Mouse (Mus musculus) olfactory bulb, adult 2 months (tissue): Measurements from ENCODE around the gene Cdkal1. TPM values are rescaled to one million over a fixed set of nuclear protein-coding genes. Genes with fewer than 3 reads are reported as not detected.

Experiments used
- H3K27ac ChIP-seq: fragments of 200-500 bp; 2 replicates; pipeline ENCODE4 v1.5.1; 2012; ENCODE audit warnings: low read depth, low read length; ENCODE audit not compliant: insufficient read depth
- H3K4me1 ChIP-seq: fragments of 200-500 bp; 2 replicates; pipeline ENCODE4 v1.6.1; 2012; ENCODE audit warnings: low read length; ENCODE audit not compliant: control insufficient read depth, insufficient read depth
- H3K4me3 ChIP-seq: fragments of 200-500 bp; 2 replicates; pipeline ENCODE4 v1.5.1; 2012; ENCODE audit warnings: mild to moderate bottlenecking, low read depth, low read length, moderate library complexity; ENCODE audit not compliant: insufficient read depth
- CTCF ChIP-seq: fragments of 200-500 bp; IDR thresholded peaks from 2 replicates; pipeline ENCODE4 v1.5.1; 2012; ENCODE audit warnings: low read depth, mild to moderate bottlenecking, low read length, moderate library complexity; ENCODE audit not compliant: insufficient read depth
- POLR2A ChIP-seq: fragments of 200-500 bp; IDR thresholded peaks from 2 replicates; pipeline ENCODE4 v1.6.1; 2012; ENCODE audit warnings: mild to moderate bottlenecking, low read depth, low read length, moderate library complexity; ENCODE audit not compliant: insufficient read depth
- WGBS: fragments of 180-500 bp; shearing (Covaris S2); methylation state at CpG from one replicate; pipeline ENCODE4 v1.1.7; 2018; 5-methylcytosine and 5-hydroxymethylcytosine counted together
- polyA plus RNA-seq: library from polyadenylated mRNA; stranded (reverse); fragments of >200 nt; gene quantifications from 2 replicates; pipeline ENCODE4 v1.2.4, GENCODE M21; 2012; ENCODE audit warnings: low replicate concordance; ENCODE audit not compliant: missing spikeins, insufficient read depth, insufficient read length

Gene Cdkal1
- polyA plus RNA-seq, 1 experiment = not detected

GRCm38 (mm10) chr13:29162867-29163514 lies 692.5 kb downstream of the Cdkal1 start:
- Histone ChIP-seq H3K4me3 (no peak overlapping the region), H3K27ac (no peak overlapping the region), H3K4me1 (no peaks in the 10 kb centered on the region)
- WGBS = 100% methylated on average over 2 of the region's 2 CpGs
- no peak for TF ChIP-seq CTCF
- no peak for TF ChIP-seq POLR2A

GRCm38 (mm10) chr13:29162444-29162843 lies 693.0 kb downstream of the Cdkal1 start:
- no peak overlapping the region for H3K4me3 ChIP-seq
- no peaks in the 10 kb centered on the region for H3K4me1 ChIP-seq
- TF ChIP-seq POLR2A = no peak
- no peak for TF ChIP-seq CTCF
- WGBS = 69% methylated on average over 3 of the region's 3 CpGs
- H3K27ac ChIP-seq = no peak overlapping the region

- Histone ChIP-seq H3K4me3 (no peak overlapping the region), H3K4me1 (no peaks in the 10 kb centered on the region), H3K27ac (no peak overlapping the region)
- WGBS = 93% methylated on average over 3 of the region's 3 CpGs
- TF ChIP-seq CTCF (no peak), POLR2A (no peak)
Observed at GRCm38 (mm10) chr13:29161436-29161835, 694.0 kb downstream of the Cdkal1 start.

GRCm38 (mm10) chr13:29156703-29157102 lies 698.8 kb downstream of the Cdkal1 start:
- H3K27ac ChIP-seq = no peak overlapping the region
- 54% methylated on average over 4 of the region's 4 CpGs for WGBS
- TF ChIP-seq POLR2A (no peak), CTCF (no peak)
- H3K4me3 ChIP-seq = no peak overlapping the region
- H3K4me1 ChIP-seq = no peaks in the 10 kb centered on the region

- Histone ChIP-seq H3K4me3 (no peak overlapping the region), H3K4me1 (no peaks in the 10 kb centered on the region), H3K27ac (no peak overlapping the region)
- TF ChIP-seq POLR2A (no peak), CTCF (no peak)
- WGBS = 88% methylated on average over 3 of the region's 3 CpGs
Observed at GRCm38 (mm10) chr13:29155297-29155696, 700.2 kb downstream of the Cdkal1 start.

GRCm38 (mm10) chr13:29150120-29150519 lies 705.4 kb downstream of the Cdkal1 start:
- TF ChIP-seq POLR2A (no peak), CTCF (no peak)
- H3K4me1 ChIP-seq = no peaks in the 10 kb centered on the region
- no peak overlapping the region for H3K4me3 ChIP-seq
- 80% methylated on average over 13 of the region's 13 CpGs for WGBS
- no peak overlapping the region for H3K27ac ChIP-seq

- Histone ChIP-seq H3K27ac (no peak overlapping the region), H3K4me1 (no peaks in the 10 kb centered on the region), H3K4me3 (no peak overlapping the region)
- 92% methylated on average over 6 of the region's 6 CpGs for WGBS
- TF ChIP-seq CTCF (no peak), POLR2A (no peak)
Observed at GRCm38 (mm10) chr13:29149404-29149803, 706.1 kb downstream of the Cdkal1 start.

GRCm38 (mm10) chr13:29148616-29149015 lies 706.9 kb downstream of the Cdkal1 start:
- Histone ChIP-seq H3K4me1 (no peaks in the 10 kb centered on the region), H3K27ac (no peak overlapping the region), H3K4me3 (no peak overlapping the region)
- TF ChIP-seq POLR2A (no peak), CTCF (no peak)
- 91% methylated on average over 9 of the region's 9 CpGs for WGBS

Other genes with a start within 250 kb of the Cdkal1 start
- gene E2f3, start 130.4 kb upstream of the Cdkal1 start, polyA plus RNA-seq = not detected in 2 replicates